Comparison of ENCODE assay signal across 9 mouse cellular contexts in the genomic region with DNA sequence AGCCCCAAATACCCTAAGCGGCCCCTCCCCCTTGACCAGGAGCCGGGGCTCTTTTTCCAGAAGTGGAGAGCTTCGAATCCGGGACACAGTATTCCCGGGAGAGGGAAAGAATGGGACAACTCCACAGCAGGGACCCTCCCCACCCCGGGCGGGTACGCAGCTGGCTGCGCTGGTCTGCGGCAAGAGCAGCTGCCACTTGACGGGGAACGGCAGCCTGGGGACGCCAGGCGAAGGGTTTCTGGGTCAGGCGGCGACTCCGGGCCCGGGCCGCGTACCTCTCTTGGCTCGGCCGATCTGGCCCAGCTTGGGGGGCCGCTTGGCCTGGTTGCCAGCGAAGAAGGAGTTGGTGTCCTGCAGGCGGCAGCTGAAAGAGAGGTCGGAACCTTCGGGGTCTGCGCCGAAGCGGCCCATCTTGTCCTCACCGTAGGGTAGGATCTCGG. TPM values are rescaled to one million over a fixed set of nuclear protein-coding genes. Genes with fewer than 3 reads are reported as not detected.
A peak's percentile ranks its signal among the peaks of the same experiment; 100 is the strongest.
DNase-seq lines count a peak whose midpoint lies in the region; ATAC-seq and TF ChIP-seq lines count a peak whose summit lies in the region.
"Had no signal": no experiment of that assay in that cellular context is flagged by ENCODE, and none has a peak within 500 bp of the region (broad histone marks: within the 10 kb centered on the region; RNA-seq: fewer than 3 reads in every experiment).

No protein-coding gene starts in this region.

- DNase-seq in kidney, adult 11 months = no peak
- DNase-seq in MEL (ENCODE audit: low read depth, low spot score) = peak; percentile 42
- no peak for DNase-seq in forebrain, embryonic 11.5 days (ENCODE audit: low spot score)
- peak; percentile 56 for DNase-seq in right cerebral cortex, postnatal 4 days
- no peak for DNase-seq in layer of hippocampus, adult 11-12 months (ENCODE audit: low spot score)
- DNase-seq in layer of hippocampus, adult 9-11 months = no peak

- no peaks in the 10 kb centered on the region for H3K9me3 ChIP-seq in kidney, embryonic 16.5 days (ENCODE audit: low read length)
- H3K9me3 ChIP-seq in MEL (replicated peaks; ENCODE audit: insufficient read depth, low read length) = no peaks in the 10 kb centered on the region
- H3K9me3 ChIP-seq in forebrain, embryonic 11.5 days (ENCODE audit: control insufficient read depth, low read length) = no peaks in the 10 kb centered on the region
- no peaks in the 10 kb centered on the region for H3K9me3 ChIP-seq in limb, embryonic 13.5 days

- H3K27me3 ChIP-seq in kidney, embryonic 16.5 days (ENCODE audit: insufficient read depth, low read length) = peaks cover 23% of the 10 kb centered on the region
- no peaks in the 10 kb centered on the region; a peak in 1 of 4 replicates for H3K27me3 ChIP-seq in MEL (ENCODE audit: control insufficient read depth in 1 of 2, insufficient read depth in 2 of 2, low read length in 2 of 2)
- H3K27me3 ChIP-seq in forebrain, embryonic 11.5 days (ENCODE audit: control insufficient read depth, insufficient read depth, low read length) = peaks cover 6% of the 10 kb centered on the region; the same call in 1 of the 2 replicates
- peaks cover 49% of the 10 kb centered on the region for H3K27me3 ChIP-seq in limb, embryonic 13.5 days

- under 1% methylated on average over 32 of the region's 32 CpGs for WGBS in kidney, embryonic 16.5 days
- under 1% methylated on average over 32 of the region's 32 CpGs for WGBS in forebrain, embryonic 11.5 days
- under 1% methylated on average over 32 of the region's 32 CpGs for WGBS in limb, embryonic 13.5 days

- H3K4me1 ChIP-seq in kidney, embryonic 16.5 days (ENCODE audit: insufficient read depth, low read length) = peaks cover 26% of the 10 kb centered on the region
- H3K4me1 ChIP-seq in MEL (ENCODE audit: control insufficient read depth in 1 of 2, insufficient read depth in 2 of 2, low read length in 2 of 2) = peaks cover 0 to 8% of the 10 kb centered on the region in 2 experiments; a peak in 2 of 4 replicates
- peaks cover 7% of the 10 kb centered on the region for H3K4me1 ChIP-seq in forebrain, embryonic 11.5 days (replicated peaks; ENCODE audit: control insufficient read depth, insufficient read depth, low read length)
- H3K4me1 ChIP-seq in limb, embryonic 13.5 days = peaks cover 32% of the 10 kb centered on the region

- no peak; a peak in 1 of 4 replicates for TF ChIP-seq POLR2A in MEL (IDR thresholded peaks at IDR 0.05; ENCODE audit: control insufficient read depth in 1 of 2, insufficient read depth in 1 of 2, low read depth in 1 of 2, low read length in 2 of 2, poor library complexity in 1 of 2)

- peak; percentile 2; the same call in 1 of the 2 replicates for ATAC-seq in kidney, embryonic 16.5 days (ENCODE audit: low FRiP score, low TSS enrichment)
- peak; percentile 36 for ATAC-seq in forebrain, embryonic 11.5 days (replicated peaks; ENCODE audit: low FRiP score)
- ATAC-seq in limb, embryonic 13.5 days (ENCODE audit: low FRiP score, low read depth) = peak; percentile 1; the same call in 1 of the 2 replicates

- no peak overlapping the region for H3K27ac ChIP-seq in kidney, embryonic 16.5 days (ENCODE audit: low read length)
- H3K27ac ChIP-seq in MEL (ENCODE audit: control insufficient read depth, low read depth, low read length) = peak overlapping the region; percentile 46; the same call in 1 of the 2 replicates
- H3K27ac ChIP-seq in forebrain, embryonic 11.5 days (ENCODE audit: low read depth, low read length) = peak overlapping the region; percentile 87
- no peak overlapping the region for H3K27ac ChIP-seq in limb, embryonic 13.5 days

- H3K79me2 ChIP-seq in MEL (ENCODE audit: control insufficient read depth, insufficient read depth, low read length, poor library complexity) = peaks cover 4% of the 10 kb centered on the region; the same call in 1 of the 2 replicates

- no peak for TF ChIP-seq RAD21 in MEL (IDR thresholded peaks at IDR 0.05; ENCODE audit: low read depth, low read length)

- H3K36me3 ChIP-seq in kidney, embryonic 16.5 days (ENCODE audit: insufficient read depth, low read length) = 0 out of 2 replicates have a peak, but pooled peaks cover 5% of the 10 kb centered on the region
- H3K36me3 ChIP-seq in MEL (ENCODE audit: control insufficient read depth in 1 of 2, insufficient read depth in 2 of 2, low read length in 2 of 2) = peaks cover 0 to 12% of the 10 kb centered on the region in 2 experiments; a peak in 2 of 4 replicates
- no peaks in the 10 kb centered on the region for H3K36me3 ChIP-seq in forebrain, embryonic 11.5 days (ENCODE audit: control insufficient read depth, insufficient read depth, low read length)
- peaks cover 17% of the 10 kb centered on the region for H3K36me3 ChIP-seq in limb, embryonic 13.5 days

- H3K9ac ChIP-seq in kidney, embryonic 16.5 days (replicated peaks; ENCODE audit: low read length) = peak overlapping the region; percentile 74
- H3K9ac ChIP-seq in MEL (ENCODE audit: control insufficient read depth, low read depth, low read length, poor library complexity, severe bottlenecking) = peak overlapping the region; percentile 67
- H3K9ac ChIP-seq in forebrain, embryonic 11.5 days (ENCODE audit: low read length) = peak overlapping the region; percentile 91
- peak overlapping the region; percentile 75 for H3K9ac ChIP-seq in limb, embryonic 13.5 days

- no peak for TF ChIP-seq EP300 in MEL (IDR thresholded peaks at IDR 0.05; ENCODE audit: low read depth in 1 of 2, low read length in 2 of 2)

- H3K4me2 ChIP-seq in kidney, embryonic 16.5 days (replicated peaks; ENCODE audit: low read depth, low read length) = peak overlapping the region; percentile 100
- H3K4me2 ChIP-seq in forebrain, embryonic 11.5 days (ENCODE audit: low read depth, low read length, severe bottlenecking) = peak overlapping the region; percentile 94
- H3K4me2 ChIP-seq in limb, embryonic 13.5 days (replicated peaks) = peak overlapping the region; percentile 99

- TF ChIP-seq CTCF in MEL (IDR thresholded peaks at IDR 0.05 in 2 of 3, conservative IDR thresholded peaks at IDR 0.05 in 1 of 3; ENCODE audit: control insufficient read depth in 1 of 3, insufficient read depth in 1 of 3, low read depth in 2 of 3, low read length in 3 of 3, poor library complexity in 1 of 3, severe bottlenecking in 1 of 3) = no peak

- H3K4me3 ChIP-seq in kidney, embryonic 16.5 days (ENCODE audit: low read length) = peak overlapping the region; percentile 76
- H3K4me3 ChIP-seq in MEL (ENCODE audit: control insufficient read depth in 1 of 2, insufficient read depth in 1 of 2, low read depth in 2 of 2, low read length in 2 of 2) = peak overlapping the region; percentile 61 to 68
- H3K4me3 ChIP-seq in forebrain, embryonic 11.5 days (ENCODE audit: low read depth, low read length) = peak overlapping the region; percentile 76
- H3K4me3 ChIP-seq in limb, embryonic 13.5 days = peak overlapping the region; percentile 71

TF ChIP-seq in MEL, 35 proteins besides CTCF, POLR2A, EP300 and RAD21 (continues in another document):
- TF ChIP-seq MAZ (IDR thresholded peaks at IDR 0.05; ENCODE audit: low read depth, low read length) (no peak; the same call in 1 of the 2 replicates), MXI1 (IDR thresholded peaks at IDR 0.05; ENCODE audit: low read depth, low read length) (no peak), SMC3 (IDR thresholded peaks at IDR 0.05; ENCODE audit: low read depth, low read length) (no peak), GABPA (IDR thresholded peaks at IDR 0.05; ENCODE audit: low read depth, low read length) (no peak), POLR2AphosphoS5 (IDR thresholded peaks at IDR 0.05; ENCODE audit: borderline replicate concordance, low read depth, low read length) (no peak), NELFE (IDR thresholded peaks at IDR 0.05; ENCODE audit: low read depth, low read length) (no peak)

RNA-seq across cellular contexts. Expression of a gene that starts 0.3 kb away (rescaled TPM):
- 0.45 and 0.84 TPM in 2 replicates for polyA plus RNA-seq in kidney, embryonic 16.5 days (2015; fragmentation: Nextera tagmentation; extraction: Ambion mirVana)
- total RNA-seq in MEL (2012; rRNA removed) = 0.23 and 0.65 TPM in 2 replicates
- polyA plus RNA-seq in MEL (2012; ENCODE audit: insufficient read depth in 1 of 2, insufficient read length in 2 of 2, low read depth in 1 of 2, low replicate concordance in 2 of 2, missing spikeins in 1 of 2) = 1 to 10 TPM in 1 of 2 experiments, not detected in 1; 4.3 TPM
- 5.0 and 5.3 TPM in 2 replicates for polyA plus RNA-seq in forebrain, embryonic 11.5 days (2014; fragmentation: Nextera tagmentation; extraction: Ambion mirVana)
- 0.92 and 1.2 TPM in 2 replicates for polyA plus RNA-seq in limb, embryonic 13.5 days (2015; fragmentation: Nextera tagmentation; extraction: Ambion mirVana)

RNA-seq across cellular contexts. Expression of a gene that starts 8.9 kb away (rescaled TPM):
- 3.5 and 3.6 TPM in 2 replicates for polyA plus RNA-seq in kidney, embryonic 16.5 days (2015; fragmentation: Nextera tagmentation; extraction: Ambion mirVana)
- total RNA-seq in MEL (2012; rRNA removed) = 4.9 and 5.0 TPM in 2 replicates
- 1 to 10 TPM in 1 of 2 experiments, not detected in 1; 7.4 TPM for polyA plus RNA-seq in MEL (2012; ENCODE audit: insufficient read depth in 1 of 2, insufficient read length in 2 of 2, low read depth in 1 of 2, low replicate concordance in 2 of 2, missing spikeins in 1 of 2)
- 4.9 and 5.6 TPM in 2 replicates for polyA plus RNA-seq in forebrain, embryonic 11.5 days (2014; fragmentation: Nextera tagmentation; extraction: Ambion mirVana)
- polyA plus RNA-seq in limb, embryonic 13.5 days (2015; fragmentation: Nextera tagmentation; extraction: Ambion mirVana) = 6.9 and 7.5 TPM in 2 replicates

RNA-seq across cellular contexts. Expression of a gene that starts 9.2 kb away (rescaled TPM):
- 44.7 and 49.5 TPM in 2 replicates for polyA plus RNA-seq in kidney, embryonic 16.5 days (2015; fragmentation: Nextera tagmentation; extraction: Ambion mirVana)
- total RNA-seq in MEL (2012; rRNA removed) = 22.2 and 25.6 TPM in 2 replicates
- polyA plus RNA-seq in MEL (2012; ENCODE audit: insufficient read depth in 1 of 2, insufficient read length in 2 of 2, low read depth in 1 of 2, low replicate concordance in 2 of 2, missing spikeins in 1 of 2) = 100 to 1,000 TPM in 1 of 2 experiments, 10 to 100 TPM in 1; 67.6 to 218 TPM
- 46.9 and 58.9 TPM in 2 replicates for polyA plus RNA-seq in forebrain, embryonic 11.5 days (2014; fragmentation: Nextera tagmentation; extraction: Ambion mirVana)
- polyA plus RNA-seq in limb, embryonic 13.5 days (2015; fragmentation: Nextera tagmentation; extraction: Ambion mirVana) = 39.5 and 41.1 TPM in 2 replicates

RNA-seq across cellular contexts. Expression of a gene that starts 9.4 kb away (rescaled TPM):
- not detected in 2 replicates for polyA plus RNA-seq in kidney, embryonic 16.5 days (2015; fragmentation: Nextera tagmentation; extraction: Ambion mirVana)
- total RNA-seq in MEL (2012; rRNA removed) = not detected in 2 replicates
- polyA plus RNA-seq in MEL (2012; ENCODE audit: insufficient read depth in 1 of 2, insufficient read length in 2 of 2, low read depth in 1 of 2, low replicate concordance in 2 of 2, missing spikeins in 1 of 2) = not detected
- 0.68 TPM in 1 of 2 replicates, not detected in the other for polyA plus RNA-seq in forebrain, embryonic 11.5 days (2014; fragmentation: Nextera tagmentation; extraction: Ambion mirVana)
- not detected in 2 replicates for polyA plus RNA-seq in limb, embryonic 13.5 days (2015; fragmentation: Nextera tagmentation; extraction: Ambion mirVana)
- total RNA-seq: adrenal gland, adult 18-20 months had no signal

RNA-seq across cellular contexts. Expression of a gene that starts 9.4 kb away (rescaled TPM):
- polyA plus RNA-seq in kidney, embryonic 16.5 days (2015; fragmentation: Nextera tagmentation; extraction: Ambion mirVana) = 33.3 and 37.4 TPM in 2 replicates
- total RNA-seq in MEL (2012; rRNA removed) = 38.6 and 52.2 TPM in 2 replicates
- 10 to 100 TPM in 1 of 2 experiments, not detected in 1; 37.1 TPM for polyA plus RNA-seq in MEL (2012; ENCODE audit: insufficient read depth in 1 of 2, insufficient read length in 2 of 2, low read depth in 1 of 2, low replicate concordance in 2 of 2, missing spikeins in 1 of 2)
- 28.2 and 30.8 TPM in 2 replicates for polyA plus RNA-seq in forebrain, embryonic 11.5 days (2014; fragmentation: Nextera tagmentation; extraction: Ambion mirVana)
- polyA plus RNA-seq in limb, embryonic 13.5 days (2015; fragmentation: Nextera tagmentation; extraction: Ambion mirVana) = 37.2 and 37.7 TPM in 2 replicates

Comparison
In these comparisons a context has a peak if more than half of its experiments do, and no peak if none do; other contexts are left out.
1. H3K27ac ChIP-seq: peak in MEL (single experiment) and forebrain, embryonic 11.5 days (single experiment); none in kidney, embryonic 16.5 days (single experiment) and limb, embryonic 13.5 days (single experiment).
2. DNase-seq: peak in MEL (single experiment) and right cerebral cortex, postnatal 4 days (single experiment); none in kidney, adult 11 months (single experiment), forebrain, embryonic 11.5 days (single experiment), layer of hippocampus, adult 11-12 months (single experiment) and layer of hippocampus, adult 9-11 months (single experiment).
3. Peak in every context shown above with its lines, with median percentiles within 50 percentile points of each other: ATAC-seq, H3K4me2 ChIP-seq, H3K4me3 ChIP-seq and H3K9ac ChIP-seq.